Mouse (Mus musculus) heart, embryonic 13.5 days (tissue): Measurements from ENCODE around the gene Methig1. TPM values are rescaled to one million over a fixed set of nuclear protein-coding genes. Genes with fewer than 3 reads are reported as not detected.
"Not testable (repeated sequence)": the region's sequence is repeated elsewhere in the genome, so short reads cannot be mapped to it uniquely, and the experiment has no call there.

Experiments used
- ATAC-seq: fragments of 200-750 bp; cut with Nextera tagmentation; 2 replicates; pipeline ENCODE4 v1.8.0; 2017; ENCODE audit warnings: moderate TSS enrichment; ENCODE audit not compliant: insufficient number of reproducible peaks, low FRiP score, low TSS enrichment; ENCODE audit errors: extremely low read depth
- H3K27ac ChIP-seq: fragments of 300-500 bp; sonication (generic); replicated peaks from 2 replicates; pipeline ENCODE4 v1.5.1; 2015; ENCODE audit warnings: moderate library complexity, mild to moderate bottlenecking, inconsistent platforms
- H3K27me3 ChIP-seq: fragments of 300-500 bp; sonication (generic); replicated peaks from 2 replicates; pipeline ENCODE4 v1.6.1; 2015; ENCODE audit warnings: mild to moderate bottlenecking, inconsistent platforms
- H3K36me3 ChIP-seq: fragments of 300-500 bp; sonication (generic); 2 replicates; pipeline ENCODE4 v1.6.1; 2015; ENCODE audit warnings: mild to moderate bottlenecking, inconsistent platforms
- H3K4me1 ChIP-seq: fragments of 300-500 bp; sonication (generic); 2 replicates; pipeline ENCODE4 v1.6.1; 2015; ENCODE audit warnings: inconsistent platforms
- H3K4me2 ChIP-seq: fragments of 300-500 bp; sonication (generic); 2 replicates; pipeline ENCODE4 v1.6.1; 2015; ENCODE audit warnings: inconsistent platforms, mild to moderate bottlenecking, moderate library complexity
- H3K4me3 ChIP-seq: fragments of 300-500 bp; sonication (generic); 2 replicates; pipeline ENCODE4 v1.5.1; 2015; ENCODE audit warnings: moderate library complexity, mild to moderate bottlenecking, inconsistent platforms
- H3K9ac ChIP-seq: fragments of 300-500 bp; sonication (generic); 2 replicates; pipeline ENCODE4 v1.6.1; 2015; ENCODE audit warnings: inconsistent platforms, mild to moderate bottlenecking, moderate library complexity
- H3K9me3 ChIP-seq: fragments of 300-500 bp; sonication (generic); 2 replicates; pipeline ENCODE4 v1.6.1; 2016; ENCODE audit warnings: inconsistent platforms
- WGBS: fragments of 180-500 bp; shearing (Covaris S2); methylation state at CpG from one replicate; pipeline ENCODE4 v1.1.7; 2015; ENCODE audit warnings: mixed read lengths; 5-methylcytosine and 5-hydroxymethylcytosine counted together
- polyA plus RNA-seq: library from polyadenylated mRNA; unstranded; fragments of >200 nt; fragmentation: Nextera tagmentation; extraction: Ambion mirVana; gene quantifications from 2 replicates; pipeline ENCODE4 v1.2.1, GENCODE M21; 2015

Methig1 gene
- polyA plus RNA-seq, 1 experiment from 2014 or later: not detected

DNA sequence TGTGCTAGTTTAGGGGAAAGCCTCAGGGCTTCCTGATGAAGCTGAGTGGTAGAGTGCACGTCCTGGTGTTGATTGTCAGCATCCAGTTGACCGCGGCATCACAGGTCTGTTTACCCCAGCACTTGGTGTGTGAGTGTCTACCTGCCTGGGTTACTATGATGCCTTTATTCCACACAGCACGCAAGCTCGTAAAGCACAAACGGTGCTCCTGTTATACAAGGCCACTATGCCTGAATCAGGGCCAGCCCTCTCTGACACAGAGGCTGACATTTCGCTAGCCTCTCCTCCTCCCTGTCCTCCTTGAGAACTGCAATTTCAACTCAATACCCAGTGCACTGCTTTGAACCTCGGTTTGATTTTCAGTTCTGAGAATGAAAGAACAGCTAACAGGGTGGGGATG, 66.4 kb downstream of the Methig1 start:
- Histone ChIP-seq H3K36me3 (no peaks in the 10 kb centered on the region), H3K4me1 (peaks cover 71% of the 10 kb centered on the region), H3K27me3 (peaks cover 5% of the 10 kb centered on the region; the same call in 1 of the 2 replicates), H3K9ac (peak overlapping the region; percentile 64), H3K4me3 (peak overlapping the region; percentile 96), H3K9me3 (no peaks in the 10 kb centered on the region), H3K4me2 (peak overlapping the region; percentile 100), H3K27ac (peak overlapping the region; percentile 70)
- no peak for ATAC-seq
- 61% methylated on average over 8 of the region's 8 CpGs for WGBS

DNA sequence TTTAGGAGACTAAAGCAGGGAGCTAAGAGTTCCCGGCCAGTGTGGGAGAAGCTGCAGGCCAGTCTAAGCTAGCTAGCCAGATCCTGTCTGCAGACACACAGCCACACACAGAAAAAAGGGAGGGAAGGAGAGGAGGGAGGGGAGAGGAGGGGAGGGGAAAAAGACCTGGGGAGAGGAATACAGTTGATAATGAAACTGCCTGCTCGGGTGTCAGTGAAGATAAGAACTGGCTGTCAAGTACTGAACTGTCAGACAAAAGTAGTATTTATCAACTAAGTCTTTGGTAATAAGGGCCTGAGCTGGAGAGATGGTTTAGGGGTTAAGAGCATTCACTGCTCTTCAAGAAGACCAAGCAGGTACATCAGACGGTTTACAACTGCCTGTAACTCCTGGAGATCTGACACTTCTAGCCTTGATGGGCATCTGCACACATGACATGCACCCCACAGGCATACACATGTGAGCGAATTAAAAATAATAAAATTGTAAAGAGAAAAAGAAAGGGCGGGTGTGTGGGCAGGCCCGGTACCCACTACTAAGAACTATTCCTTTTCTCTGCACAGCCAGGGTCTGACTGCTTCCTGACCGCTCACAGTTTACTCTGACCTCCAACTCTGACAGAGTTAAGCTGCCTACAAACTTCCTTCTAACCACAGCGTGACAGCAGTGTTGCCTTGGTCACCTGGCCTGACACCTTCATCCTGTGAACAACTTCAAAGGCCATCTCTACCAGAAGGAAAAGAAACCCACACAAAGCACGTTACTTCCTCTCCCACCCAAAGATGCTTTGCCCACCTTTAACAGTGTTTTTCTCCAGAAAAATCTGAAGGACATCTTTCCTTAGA, 67.2 kb downstream of the Methig1 start:
- Histone ChIP-seq H3K9ac (peak overlapping the region; percentile 64), H3K9me3 (no peaks in the 10 kb centered on the region), H3K27me3 (peaks cover 13% of the 10 kb centered on the region), H3K4me1 (peaks cover 67% of the 10 kb centered on the region), H3K4me3 (peak overlapping the region; percentile 96), H3K4me2 (peak overlapping the region; percentile 100), H3K27ac (peak overlapping the region; percentile 70), H3K36me3 (no peaks in the 10 kb centered on the region)
- ATAC-seq: no peak
- 43% methylated on average over 9 of the region's 9 CpGs for whole genome bisulfite sequencing

DNA sequence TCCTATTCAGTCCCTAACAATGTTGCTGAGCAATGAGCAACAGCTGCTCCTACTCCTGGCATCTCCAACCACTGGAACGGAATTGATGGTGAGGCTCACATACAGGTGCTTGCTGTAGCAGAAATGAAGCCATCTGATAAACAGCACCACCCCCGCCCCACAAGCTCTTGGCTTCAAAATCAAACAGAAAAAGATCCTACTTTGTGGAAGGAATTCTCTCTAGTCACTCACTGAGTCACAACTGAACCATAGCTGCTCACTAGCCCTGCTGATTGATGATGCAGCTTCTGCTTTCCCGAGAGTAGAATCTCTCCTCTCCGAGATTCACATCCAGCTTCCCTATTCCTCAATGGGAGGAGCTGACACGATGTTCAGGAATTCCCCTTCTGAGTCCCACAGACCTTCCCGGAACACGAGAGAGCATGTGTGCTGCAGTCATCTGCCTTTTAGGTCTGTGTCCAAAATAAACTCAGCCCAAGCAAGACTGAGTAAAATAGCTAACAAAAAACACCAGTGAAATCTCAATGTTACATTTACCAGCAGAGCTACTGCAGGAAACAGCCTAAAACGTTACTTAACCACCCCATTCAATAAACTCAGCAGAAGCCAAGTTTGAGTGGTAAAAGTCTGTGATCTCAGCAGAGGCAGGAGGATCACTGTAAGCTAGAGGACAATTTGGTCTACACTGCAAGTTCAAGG, 68.3 kb downstream of the Methig1 start:
- Histone ChIP-seq H3K9me3 (no peaks in the 10 kb centered on the region), H3K27me3 (peaks cover 23% of the 10 kb centered on the region), H3K36me3 (no peaks in the 10 kb centered on the region), H3K4me1 (peaks cover 58% of the 10 kb centered on the region), H3K9ac (peak overlapping the region; percentile 97), H3K27ac (peak overlapping the region; percentile 16; the same call in 1 of the 2 replicates), H3K4me2 (peak overlapping the region; percentile 100), H3K4me3 (peak overlapping the region; percentile 96)
- 32% methylated on average over 8 of the region's 8 CpGs for WGBS
- no peak for ATAC-seq

DNA sequence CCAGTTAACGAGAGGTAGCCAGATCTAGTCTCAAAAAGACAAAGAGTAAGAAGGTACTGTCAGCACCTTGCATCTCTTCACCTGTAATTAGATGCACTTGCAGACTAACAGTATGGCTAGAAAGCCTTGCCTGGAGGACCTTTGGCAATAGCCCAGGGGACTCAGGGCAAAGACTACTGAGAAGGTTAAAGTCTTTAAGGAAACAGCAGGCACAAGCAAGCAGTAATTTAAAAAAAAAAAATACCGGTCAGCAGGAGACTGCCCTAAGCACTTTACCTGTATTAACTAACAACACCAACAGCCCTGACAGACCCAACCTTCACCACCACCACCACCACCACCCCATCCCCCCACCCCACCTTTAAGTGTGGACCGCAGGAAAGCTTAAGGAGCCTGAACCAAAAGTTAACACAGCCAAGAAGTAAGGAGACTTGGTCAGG, 68.8 kb downstream of the Methig1 start, which contains the start of gene Gm5475:
Gm5475 (plus strand) TSS at position 390 of the 440 bp plus-strand sequence.
- H3K4me1 ChIP-seq: peaks cover 58% of the 10 kb centered on the region
- H3K36me3 ChIP-seq, ATAC-seq, H3K9me3 ChIP-seq: not testable (repeated sequence)
- H3K9ac ChIP-seq: peak within 1 kb of the TSS; percentile 97
- peak within 1 kb of the TSS; percentile 100 for H3K4me2 ChIP-seq
- peak within 1 kb of the TSS; percentile 96 for H3K4me3 ChIP-seq
- peak within 1 kb of the TSS; percentile 60; the same call in 1 of the 2 replicates for H3K27ac ChIP-seq
- WGBS: 16% methylated on average over 3 of the region's 3 CpGs
- peaks cover 25% of the 10 kb centered on the region for H3K27me3 ChIP-seq

DNA sequence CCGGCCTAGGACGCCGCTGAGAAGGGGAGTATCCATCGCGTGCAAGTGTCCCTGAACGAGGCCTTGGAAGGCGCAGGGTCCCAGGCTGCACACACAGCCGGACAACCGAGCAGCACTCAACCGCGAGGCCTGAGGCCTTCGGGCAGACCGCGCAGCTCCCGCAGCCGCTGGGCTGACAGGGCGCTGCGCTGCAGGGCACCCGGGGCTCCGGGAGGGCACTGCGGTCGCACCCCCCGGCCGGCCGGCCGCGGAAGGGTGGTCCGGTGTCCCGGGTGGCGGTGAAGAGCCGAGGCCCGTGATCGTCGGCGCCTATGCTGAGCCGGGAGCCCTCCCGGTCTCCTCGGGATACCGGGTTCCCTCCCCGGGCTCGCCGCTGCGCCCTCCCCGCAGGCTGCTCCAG, 69.5 kb downstream of the Methig1 start:
- Histone ChIP-seq H3K4me1 (peaks cover 58% of the 10 kb centered on the region), H3K36me3 (no peaks in the 10 kb centered on the region)

DNA sequence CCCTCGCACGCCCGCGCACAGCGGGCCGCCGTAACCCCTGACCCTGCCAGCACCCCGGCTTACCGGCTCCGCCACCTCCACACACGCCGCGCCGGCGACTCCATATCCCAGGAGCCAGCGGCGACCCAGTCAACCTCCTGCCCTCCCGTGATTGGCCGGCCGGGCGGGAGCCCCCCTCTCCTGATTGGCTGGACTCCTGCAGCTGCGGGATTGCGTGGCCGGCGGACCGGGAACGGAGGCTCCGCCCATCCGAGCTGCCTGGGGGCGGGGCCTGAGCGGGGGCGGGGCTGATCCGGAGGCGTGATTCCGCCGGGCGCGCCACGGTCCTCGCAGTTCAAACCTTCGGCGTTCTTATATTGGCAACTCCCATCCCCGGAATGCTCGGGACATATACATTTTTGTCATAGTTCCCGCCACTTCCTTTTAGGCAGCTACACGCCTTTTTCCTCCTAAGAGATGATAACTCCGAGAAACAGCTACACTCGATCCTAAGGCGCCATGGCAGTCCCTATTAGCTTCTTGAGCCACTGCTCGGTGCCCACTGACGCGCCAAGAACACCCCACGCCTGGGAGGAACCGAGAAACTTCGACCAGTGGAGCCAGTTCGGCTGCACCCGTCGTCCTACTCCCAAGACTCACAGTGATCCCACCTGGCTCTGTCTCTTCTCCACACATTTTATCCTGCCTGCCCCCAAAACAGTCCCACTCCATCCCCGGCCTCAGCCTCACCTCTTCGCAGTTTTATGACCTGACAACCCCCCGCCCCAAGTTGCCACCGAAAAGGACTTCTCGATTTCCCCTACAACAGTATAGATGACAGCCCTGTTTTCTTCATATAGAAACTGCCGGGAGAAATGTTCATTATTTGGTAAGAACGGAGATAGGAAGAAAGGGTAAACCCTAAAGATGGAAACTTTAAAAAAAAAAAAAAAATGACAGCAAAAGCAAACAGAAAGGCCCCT, 70.2 kb downstream of the Methig1 start:
- Histone ChIP-seq H3K4me1 (peaks cover 52% of the 10 kb centered on the region), H3K27ac (peak overlapping the region; percentile 60; the same call in 1 of the 2 replicates)
- WGBS: under 1% methylated on average over 65 of the region's 65 CpGs

More for the DNA sequence above, 69.5 kb downstream of the Methig1 start:
- Histone ChIP-seq H3K9ac (peak overlapping the region; percentile 97), H3K4me3 (peak overlapping the region; percentile 96), H3K27me3 (peaks cover 25% of the 10 kb centered on the region), H3K9me3 (no peaks in the 10 kb centered on the region), H3K4me2 (peak overlapping the region; percentile 100), H3K27ac (peak overlapping the region; percentile 60; the same call in 1 of the 2 replicates)
- under 1% methylated on average over 33 of the region's 44 CpGs for WGBS
- peak; percentile 61 for ATAC-seq

DNA sequence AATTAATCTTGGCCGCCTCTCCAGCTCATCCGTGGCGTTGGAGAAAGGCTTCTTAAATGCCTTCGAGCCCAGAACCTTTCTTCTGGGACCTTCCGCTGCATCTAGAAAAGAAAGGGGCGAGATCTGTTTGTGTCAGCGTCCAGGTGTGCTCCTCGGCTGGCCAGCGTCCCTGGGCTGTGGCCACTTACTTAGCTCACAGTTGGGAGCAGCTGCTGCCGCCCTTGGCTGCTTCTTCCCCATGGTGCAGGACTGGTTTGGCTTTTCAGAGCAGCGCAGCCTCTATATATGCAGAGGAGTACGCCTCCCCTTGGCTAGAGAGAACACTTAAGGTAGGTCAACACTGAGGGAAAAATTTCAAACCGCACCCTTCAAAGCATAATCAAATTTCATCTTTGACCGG, 71.0 kb downstream of the Methig1 start:
- no peaks in the 10 kb centered on the region for H3K9me3 ChIP-seq
- H3K27ac ChIP-seq: no peak overlapping the region
- H3K4me3 ChIP-seq: peak overlapping the region; percentile 96
- H3K4me2 ChIP-seq: peak overlapping the region; percentile 100
- ATAC-seq: no peak
- peaks cover 25% of the 10 kb centered on the region for H3K27me3 ChIP-seq
- H3K36me3 ChIP-seq: no peaks in the 10 kb centered on the region
- 5% methylated on average over 14 of the region's 14 CpGs for WGBS
- peak overlapping the region; percentile 78 for H3K9ac ChIP-seq
- peaks cover 51% of the 10 kb centered on the region for H3K4me1 ChIP-seq

More for the DNA sequence above, 70.2 kb downstream of the Methig1 start:
- Histone ChIP-seq H3K4me2 (peak overlapping the region; percentile 100), H3K4me3 (peak overlapping the region; percentile 96), H3K27me3 (peaks cover 25% of the 10 kb centered on the region), H3K36me3 (no peaks in the 10 kb centered on the region), H3K9me3 (no peaks in the 10 kb centered on the region), H3K9ac (peak overlapping the region; percentile 97)
- ATAC-seq: peak; percentile 97

DNA sequence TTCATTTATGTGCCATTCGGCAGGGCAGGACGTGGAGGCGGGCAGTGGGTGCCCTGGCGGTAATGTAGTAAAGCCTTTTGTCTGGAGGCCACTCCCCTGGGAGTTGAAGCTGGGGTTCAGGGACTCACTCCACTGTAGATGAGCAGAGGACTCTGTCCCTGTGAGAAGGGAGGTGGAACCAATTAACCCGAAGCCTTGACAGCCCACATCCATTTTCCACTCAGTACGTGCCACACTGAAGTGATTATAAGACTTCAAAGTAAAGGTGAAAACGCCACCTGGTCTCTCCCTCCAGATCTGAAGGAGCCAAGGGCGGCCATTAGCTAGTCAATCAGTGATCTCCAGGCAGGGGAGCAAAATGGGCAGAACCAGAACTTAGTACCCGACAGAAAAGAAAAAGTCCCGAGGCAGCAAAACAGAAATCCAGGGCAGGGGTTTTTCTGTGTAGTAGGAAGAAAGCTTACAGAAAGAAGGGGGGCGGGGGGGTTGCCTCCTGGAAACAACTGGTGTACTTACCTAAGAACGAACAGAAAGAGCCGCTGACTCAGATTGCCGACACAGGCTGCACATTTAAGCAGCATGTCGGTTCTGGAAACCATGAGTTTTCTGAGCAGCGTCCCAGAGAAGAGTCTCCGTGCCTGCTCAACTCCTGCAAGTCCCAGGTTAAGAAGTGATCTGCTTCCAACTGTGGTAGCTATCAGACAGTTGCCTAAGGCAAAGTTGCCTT, 71.6 kb downstream of the Methig1 start, which contains the start of gene Slc11a2:
Slc11a2 (minus strand) TSS at position 677 of the 727 bp plus-strand sequence.
- peaks cover 25% of the 10 kb centered on the region for H3K27me3 ChIP-seq
- no peaks in the 10 kb centered on the region for H3K9me3 ChIP-seq
- H3K4me3 ChIP-seq: peak within 1 kb of the TSS; percentile 96
- H3K4me1 ChIP-seq: peaks cover 45% of the 10 kb centered on the region
- 28% methylated on average over 17 of the region's 17 CpGs for WGBS
- H3K27ac ChIP-seq: no peak within 1 kb of the TSS
- H3K4me2 ChIP-seq: peak within 1 kb of the TSS; percentile 100
- peak within 1 kb of the TSS; percentile 78 for H3K9ac ChIP-seq
- no peaks in the 10 kb centered on the region for H3K36me3 ChIP-seq
- ATAC-seq: no peak

DNA sequence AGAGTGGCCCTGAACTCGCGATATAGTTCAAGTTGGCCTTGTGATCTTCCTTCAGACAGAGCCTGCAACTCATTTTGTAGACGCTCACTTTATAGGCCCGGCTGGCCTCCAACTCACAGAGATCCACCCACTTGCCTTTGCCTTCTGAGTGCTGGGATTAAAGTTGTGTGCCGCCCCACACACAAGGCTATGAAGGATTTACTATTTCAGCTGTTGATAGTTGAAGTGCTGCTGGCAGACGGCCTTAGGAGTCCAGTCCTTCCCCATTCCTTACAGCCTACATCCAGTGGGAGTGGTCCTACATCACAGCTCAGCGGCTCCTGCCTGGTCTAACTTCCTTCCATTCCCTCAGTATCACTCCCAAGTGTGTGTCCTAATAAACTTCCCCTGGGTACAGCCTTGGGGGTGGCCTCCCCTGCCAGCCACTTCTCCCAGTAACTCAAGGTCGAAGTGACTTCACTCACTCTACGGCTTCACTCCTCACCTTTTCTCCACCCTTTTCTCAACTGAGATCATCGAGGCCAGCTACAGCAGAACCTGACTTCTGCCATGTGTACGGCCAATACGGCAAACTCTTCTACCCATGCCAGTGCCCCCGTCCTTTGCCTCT, 75.5 kb downstream of the Methig1 start:
- 65% methylated on average over 13 of the region's 13 CpGs for WGBS
- 0 out of 2 replicates have a peak overlapping the region, but pooled peaks have one; percentile 24 for H3K27ac ChIP-seq
- no peak for ATAC-seq
- no peak overlapping the region for H3K4me3 ChIP-seq
- H3K4me1 ChIP-seq: peaks cover 16% of the 10 kb centered on the region
- H3K36me3 ChIP-seq: no peaks in the 10 kb centered on the region
- no peak overlapping the region for H3K9ac ChIP-seq
- peaks cover 25% of the 10 kb centered on the region for H3K27me3 ChIP-seq
- H3K4me2 ChIP-seq: no peak overlapping the region
- H3K9me3 ChIP-seq: no peaks in the 10 kb centered on the region
